In genomic region chr9:110020405-110020804, GRCm38 (mm10) we compare ENCODE assay signal across 18 mouse cellular contexts.
DNase-seq lines count a peak whose midpoint lies in the region; ATAC-seq lines count a peak whose summit lies in the region.
"Had no signal": no experiment of that assay in that cellular context is flagged by ENCODE, and none has a peak within 500 bp of the region (broad histone marks: within the 10 kb centered on the region; RNA-seq: fewer than 3 reads in every experiment).

No protein-coding gene starts in this region.

- no peak overlapping the region for H3K9ac ChIP-seq in forebrain, embryonic 15.5 days (replicated peaks)
- no peak overlapping the region for H3K9ac ChIP-seq in midbrain, embryonic 13.5 days (replicated peaks)
- H3K9ac ChIP-seq: heart, embryonic 15.5 days; hindbrain, embryonic 12.5 days; liver, embryonic 13.5 days had no signal

- no peaks in the 10 kb centered on the region for H3K27me3 ChIP-seq in forebrain, embryonic 15.5 days
- no peaks in the 10 kb centered on the region for H3K27me3 ChIP-seq in midbrain, embryonic 13.5 days
- H3K27me3 ChIP-seq: heart, embryonic 15.5 days; hindbrain, embryonic 12.5 days; liver, embryonic 13.5 days had no signal

- no peak overlapping the region for H3K4me3 ChIP-seq in forebrain, embryonic 15.5 days
- no peak overlapping the region for H3K4me3 ChIP-seq in midbrain, embryonic 13.5 days (replicated peaks)
- H3K4me3 ChIP-seq: embryonic facial prominence, embryonic 10.5 days; erythroblast, embryonic 14.5 days; heart, embryonic 15.5 days; hindbrain, embryonic 12.5 days; liver, embryonic 13.5 days had no signal

- no peaks in the 10 kb centered on the region for H3K4me1 ChIP-seq in forebrain, embryonic 15.5 days
- H3K4me1 ChIP-seq in midbrain, embryonic 13.5 days (replicated peaks) = no peaks in the 10 kb centered on the region
- H3K4me1 ChIP-seq: embryonic facial prominence, embryonic 10.5 days; heart, embryonic 15.5 days; liver, embryonic 13.5 days had no signal

- ATAC-seq in forebrain, embryonic 15.5 days (replicated peaks) = no peak
- no peak for ATAC-seq in midbrain, embryonic 13.5 days
- ATAC-seq: forebrain, embryonic 16.5 days; lung, postnatal 0 days had no signal

- 58% methylated on average over 5 of the region's 5 CpGs for WGBS in forebrain, embryonic 15.5 days
- WGBS in midbrain, embryonic 13.5 days = 54% methylated on average over 5 of the region's 5 CpGs

- H3K27ac ChIP-seq in forebrain, embryonic 15.5 days (replicated peaks) = no peak overlapping the region
- H3K27ac ChIP-seq in midbrain, embryonic 13.5 days = no peak overlapping the region
- H3K27ac ChIP-seq: embryonic facial prominence, embryonic 10.5 days; heart, embryonic 15.5 days; hindbrain, embryonic 12.5 days; liver, embryonic 13.5 days had no signal

- no peaks in the 10 kb centered on the region for H3K36me3 ChIP-seq in forebrain, embryonic 15.5 days
- H3K36me3 ChIP-seq in midbrain, embryonic 13.5 days = no peaks in the 10 kb centered on the region
- H3K36me3 ChIP-seq: embryonic facial prominence, embryonic 10.5 days; heart, embryonic 15.5 days; hindbrain, embryonic 12.5 days; liver, embryonic 13.5 days had no signal

- peak; percentile 26 for DNase-seq in cerebellum, adult 11 months
- DNase-seq in cerebellum, postnatal 4 days (ENCODE audit: low spot score in 2 of 2) = no peak
- DNase-seq in retina, adult 2 months (ENCODE audit: low read depth, low spot score) = peak; percentile 46
- DNase-seq in retina, embryonic 14.5 days (ENCODE audit: low spot score) = no peak
- peak; percentile 24 to 33 for DNase-seq in cerebellum, postnatal 10 days
- peak; percentile 48 to 51 for DNase-seq in layer of hippocampus, postnatal 36 days
- DNase-seq: adrenal gland, postnatal 36 days; heart, adult 18-20 months; liver, embryonic 13.5 days; thymus, postnatal 25 days had no signal

- H3K9me3 ChIP-seq in forebrain, embryonic 15.5 days = no peaks in the 10 kb centered on the region
- H3K9me3 ChIP-seq in midbrain, embryonic 13.5 days = no peaks in the 10 kb centered on the region
- H3K9me3 ChIP-seq: embryonic facial prominence, embryonic 10.5 days; heart, embryonic 15.5 days; hindbrain, embryonic 12.5 days; liver, embryonic 13.5 days had no signal

- no peak overlapping the region for H3K4me2 ChIP-seq in forebrain, embryonic 15.5 days (replicated peaks)
- H3K4me2 ChIP-seq in midbrain, embryonic 13.5 days (replicated peaks) = no peak overlapping the region
- H3K4me2 ChIP-seq: heart, embryonic 15.5 days; hindbrain, embryonic 12.5 days; liver, embryonic 13.5 days had no signal

Comparison
In these comparisons a context has a peak if more than half of its experiments do, and no peak if none do; other contexts are left out.
1. DNase-seq: peak in cerebellum, adult 11 months (single experiment), retina, adult 2 months (single experiment), cerebellum, postnatal 10 days (2 of 2) and layer of hippocampus, postnatal 36 days (2 of 2); none in cerebellum, postnatal 4 days (0 of 2) and retina, embryonic 14.5 days (single experiment).